1 mouse cellular context compared by ENCODE assay signal in the genomic region with DNA sequence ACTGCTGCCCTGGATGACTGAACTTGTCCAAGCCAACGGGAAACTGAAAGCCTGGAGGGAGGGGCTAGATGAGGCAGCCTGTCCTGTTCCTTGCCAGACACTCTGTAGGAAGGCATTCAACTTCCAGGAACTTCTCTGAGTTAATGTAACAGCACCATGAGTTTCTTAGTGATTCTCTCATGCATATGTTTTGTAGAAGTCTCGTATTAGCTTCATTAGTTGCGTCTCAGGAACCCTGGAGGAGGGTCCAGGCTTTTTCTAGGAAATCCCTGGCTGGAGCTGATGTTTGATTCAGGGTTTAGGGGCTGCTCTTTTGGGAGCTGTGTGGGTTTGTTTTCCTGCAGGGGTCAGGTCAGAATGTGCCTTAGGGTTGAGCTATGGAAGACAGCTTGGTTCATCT.
TF ChIP-seq lines count a peak whose summit lies in the region.

Gene Sectm1a, minus strand, starts transcription at position 101 of the 400 bp plus-strand sequence.

TF ChIP-seq in MEL, 35 proteins besides CTCF, POLR2A, EP300 and RAD21 (continued from another document):
- no peak for TF ChIP-seq ETS1 (IDR thresholded peaks at IDR 0.05; ENCODE audit: low read depth, low read length)
- TF ChIP-seq ELF1 (IDR thresholded peaks at IDR 0.05; ENCODE audit: low read depth, low read length): no peak
- TF ChIP-seq ZC3H11A (IDR thresholded peaks at IDR 0.05; ENCODE audit: low read depth, low read length): no peak
- TF ChIP-seq MAX (IDR thresholded peaks at IDR 0.05; ENCODE audit: low read length): no peak
- no peak for TF ChIP-seq ZMIZ1 (IDR thresholded peaks at IDR 0.05; ENCODE audit: low read depth, low read length)
- TF ChIP-seq POLR2AphosphoS5 (IDR thresholded peaks at IDR 0.05; ENCODE audit: borderline replicate concordance, low read depth, low read length): no peak
- TF ChIP-seq GABPA (IDR thresholded peaks at IDR 0.05; ENCODE audit: low read depth, low read length): no peak
- no peak for TF ChIP-seq SMC3 (IDR thresholded peaks at IDR 0.05; ENCODE audit: low read depth, low read length)
- TF ChIP-seq TBP (IDR thresholded peaks at IDR 0.05; ENCODE audit: low read depth, low read length): no peak
- no peak for TF ChIP-seq NELFE (IDR thresholded peaks at IDR 0.05; ENCODE audit: low read depth, low read length)
TF ChIP-seq in MEL: peak in this region for 0.
